Mouse (Mus musculus) cerebellum, adult 18-20 months (tissue): ENCODE measurements at regions not wholly inside any gene's neighbourhood (a gene's known extent, or its start where the extent isn't known, plus 50 kb on each side); places are given as distances from the start of the nearest gene placed in this dataset.
A peak's percentile ranks its signal among the peaks of the same experiment; 100 is the strongest.

Source experiments
- DNase-seq, 2 experiments: peaks; one replicate each; pipeline ENCODE4 v3.0.0; 2021

GRCm38 (mm10) chr2:61082640-61083039 is 119.6 kb upstream of the Rbms1 start:
- no peak for DNase-seq

DNA sequence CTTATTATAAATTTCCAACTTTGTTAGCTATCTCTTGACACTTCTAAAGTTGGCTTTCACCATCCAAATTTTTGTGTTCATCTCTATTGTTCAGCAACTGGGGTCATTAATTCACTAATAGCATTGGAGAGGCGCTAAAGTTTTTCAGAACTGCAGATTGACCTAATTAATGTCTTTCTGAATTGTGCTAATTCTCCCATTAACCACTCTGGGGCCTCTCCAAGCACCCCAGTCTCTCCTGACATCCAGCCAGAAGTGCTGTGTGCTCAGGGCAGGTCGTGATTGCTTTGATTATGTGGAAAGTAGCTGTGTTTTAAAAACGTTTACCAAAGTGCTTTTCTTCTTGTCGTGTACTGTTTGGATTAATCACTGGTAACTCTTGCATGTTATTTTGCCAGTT is 117.0 kb upstream of the Rbms1 start:
- no peak for DNase-seq

DNA sequence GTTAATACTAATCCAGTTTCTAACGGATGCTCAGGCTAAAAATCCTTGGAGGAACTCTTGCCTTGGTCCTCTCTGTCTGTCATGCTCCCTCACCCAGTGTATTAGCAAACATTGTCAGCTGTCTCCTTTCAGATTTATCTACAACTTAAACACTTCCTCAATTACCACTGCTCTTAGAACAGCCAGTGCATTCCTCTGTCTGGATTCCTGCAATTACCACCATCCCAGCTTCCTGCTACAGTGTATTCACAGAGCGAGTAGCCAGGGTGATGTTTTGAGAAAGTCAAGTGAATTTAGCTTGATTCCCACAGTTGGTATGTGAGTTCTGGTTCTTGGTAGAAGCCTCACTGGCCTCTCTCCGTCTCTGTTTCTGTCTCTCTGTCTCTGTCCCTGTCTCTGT is 108.0 kb upstream of the Rbms1 start:
- no peak for DNase-seq

GRCm38 (mm10) chr2:61067877-61068276 is 104.9 kb upstream of the Rbms1 start:
- no peak for DNase-seq

GRCm38 (mm10) chr2:61062125-61062524 is 99.1 kb upstream of the Rbms1 start:
- no peak for DNase-seq

DNA sequence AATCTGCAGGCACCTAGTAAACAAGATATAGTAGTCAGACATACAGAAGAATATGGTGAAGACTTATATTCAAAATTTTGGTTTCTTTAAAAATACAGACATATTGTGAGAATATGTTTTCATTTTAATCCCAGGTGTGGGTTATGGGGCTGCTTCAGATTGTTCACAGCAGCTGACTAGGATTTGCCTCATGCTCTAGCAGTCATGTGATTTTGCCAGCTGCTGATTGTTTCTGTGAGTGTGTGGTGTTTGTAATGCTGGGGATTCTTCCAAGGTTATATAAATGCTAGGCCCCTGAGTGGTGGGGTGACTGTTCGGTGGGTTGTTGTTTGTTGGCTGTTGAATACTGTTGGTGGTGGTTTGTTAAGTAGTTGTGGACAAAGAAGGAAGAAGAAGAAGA is 97.9 kb upstream of the Rbms1 start:
- DNase-seq = no peak

DNA sequence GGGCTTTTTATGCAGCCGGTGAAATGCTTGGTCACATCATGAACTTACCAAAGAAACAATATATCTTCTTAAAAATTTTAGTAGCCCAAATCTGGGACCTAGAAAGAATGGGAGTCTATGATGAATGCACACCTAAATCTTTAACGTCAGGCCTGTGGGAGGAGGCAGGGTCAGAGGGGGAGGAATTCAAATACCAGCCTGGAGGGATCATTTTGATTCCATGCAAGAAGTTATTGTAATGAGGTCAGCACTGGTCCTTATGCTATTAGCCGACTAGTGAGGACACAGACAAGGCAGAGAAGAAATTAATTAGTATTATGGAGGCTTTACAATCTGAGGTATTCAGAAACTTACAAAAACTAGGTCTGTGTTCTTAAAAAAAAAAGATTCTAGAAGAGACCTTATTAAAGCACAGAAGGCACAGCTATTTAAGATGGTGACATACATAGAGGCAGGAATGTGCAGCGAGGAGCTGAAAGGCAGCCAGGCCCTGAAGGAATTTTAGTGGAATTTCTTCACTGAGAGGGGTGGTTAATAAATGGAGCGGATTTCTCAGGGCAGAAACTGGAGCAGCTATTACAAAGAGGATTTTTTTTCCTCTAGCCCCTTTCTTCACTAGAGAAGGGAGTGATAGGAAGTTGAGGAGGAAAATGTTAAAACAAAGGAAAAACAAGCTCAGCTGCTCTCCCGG is 95.7 kb upstream of the Rbms1 start:
- peak in 1 of 2 experiments; percentile 19 for DNase-seq

DNA sequence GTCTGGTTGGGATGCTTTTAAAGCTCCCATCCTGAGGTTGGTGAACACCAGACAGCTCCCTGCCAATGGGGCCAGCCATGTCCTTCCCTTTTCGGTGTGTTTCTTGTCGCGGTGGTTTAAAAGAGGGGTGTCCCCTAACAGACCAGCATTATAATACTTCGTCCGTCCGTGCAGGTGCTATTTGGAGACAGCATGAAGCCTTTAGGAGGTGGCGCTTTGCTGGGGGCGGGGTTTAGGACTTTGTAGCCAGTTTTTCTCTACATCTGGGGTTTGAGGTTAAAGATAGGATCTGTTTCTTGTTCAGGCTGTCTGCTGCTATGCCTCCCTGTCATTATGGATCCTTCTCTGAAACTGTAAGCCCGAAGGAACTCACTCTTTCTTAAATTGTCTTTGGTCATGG is 89.3 kb upstream of the Rbms1 start:
- DNase-seq = no peak

GRCm38 (mm10) chr2:61051808-61052207 is 88.8 kb upstream of the Rbms1 start:
- DNase-seq = no peak

DNA sequence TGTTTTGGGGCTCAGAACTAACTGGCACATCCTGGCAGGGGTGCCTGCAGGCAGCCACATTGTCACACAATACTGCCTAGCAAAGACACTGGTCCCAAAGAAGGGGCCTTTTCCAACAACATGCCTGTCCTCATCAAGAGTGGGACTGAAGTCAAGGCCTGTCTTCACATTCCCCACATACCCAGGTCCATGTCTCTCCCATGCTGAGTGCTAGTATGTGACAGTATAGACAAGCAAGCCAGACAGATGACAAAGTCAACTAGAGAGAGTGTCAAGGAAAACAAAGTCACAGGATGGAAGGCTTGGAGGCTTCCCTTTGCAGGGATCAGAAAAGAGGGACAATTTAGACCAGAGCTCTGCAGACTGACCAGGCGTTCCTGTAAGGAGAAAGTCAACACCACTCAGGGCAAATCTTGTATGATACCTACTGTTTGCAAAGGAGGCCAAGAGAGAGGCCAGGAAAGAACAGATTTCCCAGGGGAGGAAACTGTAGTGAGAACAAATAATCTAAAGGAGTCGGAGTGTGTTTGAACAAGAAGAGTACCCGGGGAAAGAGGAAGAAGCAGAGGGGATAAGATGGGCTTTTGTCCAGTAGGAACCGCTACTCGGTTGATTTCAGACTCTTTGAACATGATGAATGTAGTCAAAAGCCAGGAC is 83.2 kb upstream of the Rbms1 start:
- DNase-seq = no peak

GRCm38 (mm10) chr2:61045467-61045866 is 82.5 kb upstream of the Rbms1 start:
- DNase-seq = no peak

- DNase-seq = no peak
These were observed 69.9 kb upstream of the Rbms1 start for GRCm38 (mm10) chr2:61032920-61033319.

DNA sequence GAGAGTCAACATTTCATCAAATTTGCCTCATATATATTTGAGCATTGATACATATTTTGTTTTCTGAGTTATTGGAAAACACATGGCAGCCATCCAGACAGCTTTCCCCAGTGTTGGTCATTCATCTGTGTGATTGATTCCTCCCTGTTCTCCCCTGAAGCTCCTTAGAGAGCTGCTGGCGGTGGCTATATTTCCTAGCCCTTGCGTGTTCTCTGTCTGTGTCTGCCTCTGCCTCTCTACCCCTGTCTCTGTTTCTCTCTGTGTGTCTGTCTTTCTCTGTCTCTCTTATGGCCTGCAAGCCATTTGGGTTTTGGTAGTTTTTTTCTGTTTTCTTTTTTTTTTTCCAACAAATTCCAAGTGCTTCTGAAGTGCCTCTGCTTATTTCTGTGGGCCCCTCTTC is 66.7 kb upstream of the Rbms1 start:
- DNase-seq = no peak

GRCm38 (mm10) chr2:61028578-61028977 is 65.6 kb upstream of the Rbms1 start:
- DNase-seq = no peak

- no peak for DNase-seq
These were observed 64.7 kb upstream of the Rbms1 start for GRCm38 (mm10) chr2:61027686-61028085.

- no peak for DNase-seq
These were observed 59.4 kb upstream of the Rbms1 start for GRCm38 (mm10) chr2:61022411-61022810.

GRCm38 (mm10) chr2:61020791-61021190 is 57.8 kb upstream of the Rbms1 start:
- DNase-seq = no peak

DNA sequence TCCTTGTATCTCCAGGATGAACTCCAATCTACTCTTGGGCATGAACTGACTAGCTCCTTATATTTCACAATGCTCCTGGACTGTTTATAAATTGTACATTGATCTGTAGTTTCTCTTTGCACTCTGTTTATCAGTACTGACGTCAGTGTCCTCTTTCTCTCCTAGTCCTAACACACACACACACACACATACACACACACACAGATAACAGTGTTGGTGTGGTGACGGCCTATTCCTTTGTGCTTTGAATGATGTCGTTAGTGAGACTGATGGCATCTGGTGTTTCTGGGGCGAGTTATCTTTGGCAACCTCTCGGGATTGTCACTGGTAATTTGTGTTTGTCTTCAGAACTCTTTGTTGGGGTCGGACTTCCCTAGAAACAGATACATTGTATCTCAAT is 50.0 kb upstream of the Rbms1 start:
- DNase-seq = no peak
